Mouse (Mus musculus) heart, adult 2 months (tissue): ENCODE measurements around the gene Clasp2. TPM values are rescaled to one million over a fixed set of nuclear protein-coding genes. Genes with fewer than 3 reads are reported as not detected.

Source experiments
- DNase-seq, 2 experiments: peaks; one replicate each; pipeline ENCODE4 v3.0.0; 2021
- H3K27ac ChIP-seq: fragments of 200-600 bp; 2 replicates; pipeline ENCODE4 v1.8.1; 2022
- H3K27me3 ChIP-seq: fragments of 200-500 bp; 2 replicates; pipeline ENCODE4 v1.6.1; 2012; ENCODE audit warnings: mild to moderate bottlenecking, low read length, inconsistent platforms, mixed read lengths; ENCODE audit not compliant: control insufficient read depth, insufficient read depth
- H3K36me3 ChIP-seq: fragments of 200-500 bp; 2 replicates; pipeline ENCODE4 v1.6.1; 2012; ENCODE audit warnings: low read length, inconsistent platforms; ENCODE audit not compliant: control insufficient read depth, insufficient read depth
- H3K4me1 ChIP-seq: fragments of 200-500 bp; 2 replicates; pipeline ENCODE4 v1.6.1; 2011; ENCODE audit warnings: low read length; ENCODE audit not compliant: control insufficient read depth, insufficient read depth
- H3K4me3 ChIP-seq: fragments of 200-600 bp; 2 replicates; pipeline ENCODE4 v1.8.1; 2022
- H3K79me2 ChIP-seq: fragments of 200-500 bp; replicated peaks from 2 replicates; pipeline ENCODE4 v1.6.1; 2012; ENCODE audit warnings: mild to moderate bottlenecking, inconsistent platforms, low read length, moderate library complexity, mixed read lengths; ENCODE audit not compliant: control insufficient read depth, insufficient read depth
- H3K9ac ChIP-seq: fragments of 200-500 bp; 2 replicates; pipeline ENCODE4 v1.6.1; 2012; ENCODE audit warnings: low read depth, mild to moderate bottlenecking, control low read depth, inconsistent platforms, low read length, mixed read lengths
- CTCF ChIP-seq: fragments of 200-600 bp; IDR thresholded peaks from 2 replicates; pipeline ENCODE4 v1.8.1; 2022; ENCODE audit warnings: antibody characterized with exemption, mild to moderate bottlenecking, moderate library complexity
- EP300 ChIP-seq: fragments of 200-500 bp; IDR thresholded peaks from 2 replicates; pipeline ENCODE4 v1.6.1; 2011; ENCODE audit warnings: low read depth, low read length, control low read depth; ENCODE audit not compliant: insufficient read depth
- POLR2A ChIP-seq: fragments of 200-500 bp; IDR thresholded peaks from 2 replicates; pipeline ENCODE4 v1.6.1; 2011; ENCODE audit warnings: mild to moderate bottlenecking, low read depth, low read length, control low read depth; ENCODE audit not compliant: insufficient read depth
- WGBS: fragments of 180-500 bp; shearing (Covaris S2); methylation state at CpG from one replicate; pipeline ENCODE4 v1.1.7; 2018; 5-methylcytosine and 5-hydroxymethylcytosine counted together
- intact Hi-C: fragments of 180-260 bp; cut with DNase I; formaldehyde crosslinking; loops from one replicate; pipeline ENCODE4 v1.15.1; 2025
- polyA plus RNA-seq: library from polyadenylated mRNA; depleted of rRNA; stranded (reverse); fragments of >200 nt; gene quantifications from 2 replicates; pipeline ENCODE4 v1.2.3, GENCODE M21; 2012
- total RNA-seq, 2 experiments: library from RNA; stranded (reverse); gene quantifications; 2 replicates each; pipeline ENCODE4 v1.2.3; 2021

Gene Clasp2
- total and polyA plus RNA-seq, 3 experiments, result 14.2 to 56.2 (median 53.6) TPM

GRCm38 (mm10) chr9:113837001-113837400 is 95.7 kb downstream of the Clasp2 start:
- H3K9ac ChIP-seq, result no peak overlapping the region
- intact Hi-C loops, result no loop called here
- no peak for TF ChIP-seq POLR2A
- TF ChIP-seq EP300, result no peak
- no peak for TF ChIP-seq CTCF
- H3K36me3 ChIP-seq, result no peaks in the 10 kb centered on the region
- H3K4me3 ChIP-seq, result no peak overlapping the region
- H3K27me3 ChIP-seq, result no peaks in the 10 kb centered on the region
- peaks cover 1% of the 10 kb centered on the region; the same call in 1 of the 2 replicates for H3K79me2 ChIP-seq
- H3K4me1 ChIP-seq, result no peaks in the 10 kb centered on the region
- no peak for DNase-seq
- WGBS, result 90% methylated on average over 3 of the region's 4 CpGs
- no peak overlapping the region for H3K27ac ChIP-seq

GRCm38 (mm10) chr9:113837461-113837860 is 96.2 kb downstream of the Clasp2 start:
- H3K9ac ChIP-seq, result no peak overlapping the region
- H3K79me2 ChIP-seq, result peaks cover 1% of the 10 kb centered on the region; the same call in 1 of the 2 replicates
- TF ChIP-seq POLR2A (no peak), CTCF (no peak)
- H3K4me1 ChIP-seq, result no peaks in the 10 kb centered on the region
- WGBS, result 99% methylated on average over 5 of the region's 5 CpGs
- H3K4me3 ChIP-seq, result no peak overlapping the region
- no peak for DNase-seq
- no peaks in the 10 kb centered on the region for H3K27me3 ChIP-seq
- H3K27ac ChIP-seq, result no peak overlapping the region
- H3K36me3 ChIP-seq, result no peaks in the 10 kb centered on the region
- intact Hi-C loops, result no loop called here

GRCm38 (mm10) chr9:113844029-113844428 is 102.8 kb downstream of the Clasp2 start:
- Histone ChIP-seq H3K27ac (no peak overlapping the region), H3K36me3 (peaks cover 1% of the 10 kb centered on the region; the same call in 1 of the 2 replicates), H3K4me3 (no peak overlapping the region), H3K9ac (no peak overlapping the region), H3K27me3 (no peaks in the 10 kb centered on the region), H3K4me1 (no peaks in the 10 kb centered on the region), H3K79me2 (no peaks in the 10 kb centered on the region)
- no peak for TF ChIP-seq POLR2A
- no peak for TF ChIP-seq EP300
- WGBS, result 98% methylated on average over 4 of the region's 4 CpGs
- DNase-seq, result no peak
- intact Hi-C loops, result no loop called here

DNA sequence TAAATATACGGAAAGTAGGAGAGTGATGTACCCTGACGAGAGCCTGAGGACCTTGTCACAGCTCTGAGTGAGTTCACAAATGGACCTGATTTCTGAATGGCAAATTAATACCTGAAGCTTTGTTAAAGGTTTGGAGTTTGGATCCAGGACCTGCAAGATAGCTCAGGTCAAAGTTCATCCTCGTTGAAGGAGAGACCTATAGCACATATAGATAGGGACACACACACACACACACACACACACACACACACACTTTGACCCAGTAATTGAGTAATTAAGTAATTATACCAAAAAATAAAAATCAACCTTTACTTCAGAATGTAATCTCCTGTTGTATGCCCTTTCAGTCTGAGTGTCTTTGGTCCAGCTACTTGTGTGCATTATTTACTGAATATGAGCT is 114.2 kb downstream of the Clasp2 start:
- intact Hi-C loops, result no loop called here
- DNase-seq, result no peak
- Histone ChIP-seq H3K36me3 (no peaks in the 10 kb centered on the region; the same call in 1 of the 2 replicates), H3K4me3 (no peak overlapping the region), H3K4me1 (no peaks in the 10 kb centered on the region), H3K27ac (no peak overlapping the region), H3K27me3 (no peaks in the 10 kb centered on the region), H3K9ac (no peak overlapping the region), H3K79me2 (no peaks in the 10 kb centered on the region)
- TF ChIP-seq EP300 (no peak), CTCF (no peak), POLR2A (no peak)
- WGBS, result 85% methylated on average over 3 of the region's 3 CpGs

GRCm38 (mm10) chr9:113857281-113857928 is 116.1 kb downstream of the Clasp2 start:
- Histone ChIP-seq H3K79me2 (no peaks in the 10 kb centered on the region), H3K36me3 (no peaks in the 10 kb centered on the region; the same call in 1 of the 2 replicates), H3K4me1 (no peaks in the 10 kb centered on the region), H3K27ac (no peak overlapping the region), H3K9ac (no peak overlapping the region), H3K4me3 (no peak overlapping the region), H3K27me3 (no peaks in the 10 kb centered on the region)
- no peak for DNase-seq
- WGBS, result 86% methylated on average over 8 of the region's 8 CpGs
- intact Hi-C loops, result no loop called here
- TF ChIP-seq POLR2A (no peak), EP300 (no peak), CTCF (no peak)

DNA sequence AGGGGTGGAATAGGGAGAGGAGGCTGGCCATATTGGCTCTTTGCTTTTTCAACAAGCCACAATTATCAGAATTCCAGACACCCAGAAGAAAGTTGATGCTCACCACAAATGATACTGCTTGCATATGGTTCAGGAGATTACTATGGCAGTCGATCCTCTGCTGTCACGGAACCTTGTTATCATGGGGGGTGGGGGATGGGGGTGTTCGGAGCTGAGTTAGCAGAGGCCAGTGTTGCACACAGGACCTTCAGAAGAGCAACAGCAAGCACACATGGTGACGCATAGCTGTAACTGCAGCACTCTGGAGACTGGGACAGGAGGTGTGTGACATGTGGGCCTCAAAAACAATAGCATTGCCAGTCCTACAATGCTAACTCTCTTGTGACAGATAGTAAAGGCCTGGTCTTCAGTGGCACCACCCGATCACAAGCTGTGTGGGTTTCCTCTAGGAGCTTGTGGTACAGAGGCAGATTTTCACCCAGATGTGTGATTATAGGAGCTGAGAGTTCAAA is 116.7 kb downstream of the Clasp2 start:
- Histone ChIP-seq H3K27ac (no peak overlapping the region), H3K9ac (no peak overlapping the region), H3K4me1 (no peaks in the 10 kb centered on the region), H3K4me3 (no peak overlapping the region), H3K79me2 (no peaks in the 10 kb centered on the region), H3K36me3 (no peaks in the 10 kb centered on the region; the same call in 1 of the 2 replicates), H3K27me3 (no peaks in the 10 kb centered on the region)
- WGBS, result 71% methylated on average over 5 of the region's 5 CpGs
- DNase-seq, result no peak
- TF ChIP-seq EP300 (no peak), CTCF (no peak), POLR2A (no peak)
- intact Hi-C loops, result no loop called here
